Mouse (Mus musculus): ENCODE measurements at regions not wholly inside any gene's neighbourhood (a gene's known extent, or its start where the extent isn't known, plus 50 kb on each side); places are given as distances from the start of the nearest gene placed in this dataset.

GRCm38 (mm10) chr11:113183556-113183955, 401.5 kb downstream of the Sox9 start:
- TF ChIP-seq CTCF (IDR thresholded peaks at IDR 0.05; ENCODE audit: extremely low read depth, insufficient read depth, low read length) (no peak), POLR2A (IDR thresholded peaks at IDR 0.05; ENCODE audit: extremely low read depth, insufficient read depth, low read length) (no peak)

Measured in cortical plate, adult 2 months (tissue).